Mouse (Mus musculus): ENCODE measurements around the gene Reep3. TPM values are rescaled to one million over a fixed set of nuclear protein-coding genes. Genes with fewer than 3 reads are reported as not detected.

The Reep3 gene
- polyA plus RNA-seq, 1 experiment from 2014 or later, result 38.2 TPM

DNA sequence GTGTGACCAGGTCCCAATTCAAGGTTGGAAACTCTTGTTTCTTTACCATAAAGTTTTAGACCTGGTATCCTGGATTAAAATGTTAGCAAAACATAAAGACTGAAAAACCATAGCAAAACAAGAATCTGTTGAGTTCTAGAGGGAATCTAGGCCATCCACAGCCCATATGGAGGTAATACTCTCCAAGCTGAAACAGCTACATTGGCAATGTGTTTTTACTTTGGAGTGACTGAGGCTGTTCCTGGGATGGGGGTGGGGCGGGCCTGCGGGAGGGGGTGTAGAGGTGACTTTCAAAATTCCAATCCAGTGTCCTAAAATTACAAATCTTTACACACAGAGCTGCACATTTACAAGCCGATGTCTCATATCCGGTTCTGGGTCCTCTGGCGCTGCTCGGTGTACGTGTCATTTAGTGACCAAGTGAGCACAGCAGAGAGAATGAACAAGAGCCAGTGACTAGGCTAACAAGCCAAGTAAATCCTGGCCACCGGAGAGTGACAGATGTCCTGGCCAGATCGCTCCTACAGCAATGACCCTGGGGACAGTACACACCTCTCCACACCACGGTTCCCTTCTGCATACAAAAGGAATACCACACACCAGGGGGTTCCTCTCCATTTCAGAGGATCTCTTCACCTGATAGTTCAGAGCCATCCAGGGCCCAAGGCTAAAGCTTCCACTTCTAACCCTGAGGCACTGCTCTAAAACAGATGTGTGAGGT, 13.1 kb downstream of the Reep3 start:
- H3K27me3 ChIP-seq (replicated peaks; ENCODE audit: control insufficient read depth, insufficient read depth, low read length), result no peaks in the 10 kb centered on the region
- H3K4me1 ChIP-seq (replicated peaks; ENCODE audit: control insufficient read depth, insufficient read depth, low read length), result peaks cover 8% of the 10 kb centered on the region
- DNase-seq (ENCODE audit: low spot score), result no peak
- ATAC-seq (replicated peaks; ENCODE audit: low FRiP score, low TSS enrichment, low read depth), result no peak
- H3K9me3 ChIP-seq (ENCODE audit: control insufficient read depth, low read length), result no peaks in the 10 kb centered on the region
- H3K27ac ChIP-seq (ENCODE audit: low read depth), result no peak overlapping the region
- 80% methylated on average over 10 of the region's 10 CpGs for WGBS
- H3K9ac ChIP-seq (ENCODE audit: low read length), result no peak overlapping the region
- H3K4me2 ChIP-seq (ENCODE audit: low read length), result no peak overlapping the region
- no peak overlapping the region for H3K4me3 ChIP-seq (ENCODE audit: low read depth, low read length)
- H3K36me3 ChIP-seq (ENCODE audit: control insufficient read depth, insufficient read depth, low read length), result no peaks in the 10 kb centered on the region

DNA sequence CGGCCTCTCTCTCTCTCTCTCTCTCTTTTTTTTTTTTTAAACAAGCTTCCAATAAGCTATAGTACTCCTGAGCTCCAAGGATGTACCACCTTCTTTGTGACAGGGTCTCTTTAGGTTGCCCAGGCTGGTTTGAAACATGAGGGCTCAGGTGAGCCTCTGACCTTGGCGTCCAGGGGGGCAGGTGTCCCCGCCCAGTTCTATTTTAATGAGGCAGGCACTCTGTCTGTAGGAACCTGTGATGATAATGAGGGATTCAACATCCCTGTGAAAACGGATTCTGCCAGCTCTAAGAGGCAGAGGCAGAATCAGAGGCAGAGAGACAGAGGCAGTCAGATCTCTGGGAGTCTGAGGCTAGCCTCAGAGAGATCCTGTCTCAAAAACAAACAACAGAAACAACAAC, 14.2 kb downstream of the Reep3 start:
- H3K4me3 ChIP-seq (ENCODE audit: low read depth, low read length), result no peak overlapping the region
- no peak overlapping the region for H3K4me2 ChIP-seq (ENCODE audit: low read length)
- no peak for ATAC-seq (replicated peaks; ENCODE audit: low FRiP score, low TSS enrichment, low read depth)
- no peaks in the 10 kb centered on the region for H3K36me3 ChIP-seq (ENCODE audit: control insufficient read depth, insufficient read depth, low read length)
- no peak overlapping the region for H3K9ac ChIP-seq (ENCODE audit: low read length)
- WGBS, result 84% methylated on average over 4 of the region's 4 CpGs
- no peak for DNase-seq (ENCODE audit: low spot score)
- no peaks in the 10 kb centered on the region for H3K27me3 ChIP-seq (replicated peaks; ENCODE audit: control insufficient read depth, insufficient read depth, low read length)
- no peak overlapping the region for H3K27ac ChIP-seq (ENCODE audit: low read depth)
- peaks cover 8% of the 10 kb centered on the region for H3K4me1 ChIP-seq (replicated peaks; ENCODE audit: control insufficient read depth, insufficient read depth, low read length)
- H3K9me3 ChIP-seq (ENCODE audit: control insufficient read depth, low read length), result no peaks in the 10 kb centered on the region

DNA sequence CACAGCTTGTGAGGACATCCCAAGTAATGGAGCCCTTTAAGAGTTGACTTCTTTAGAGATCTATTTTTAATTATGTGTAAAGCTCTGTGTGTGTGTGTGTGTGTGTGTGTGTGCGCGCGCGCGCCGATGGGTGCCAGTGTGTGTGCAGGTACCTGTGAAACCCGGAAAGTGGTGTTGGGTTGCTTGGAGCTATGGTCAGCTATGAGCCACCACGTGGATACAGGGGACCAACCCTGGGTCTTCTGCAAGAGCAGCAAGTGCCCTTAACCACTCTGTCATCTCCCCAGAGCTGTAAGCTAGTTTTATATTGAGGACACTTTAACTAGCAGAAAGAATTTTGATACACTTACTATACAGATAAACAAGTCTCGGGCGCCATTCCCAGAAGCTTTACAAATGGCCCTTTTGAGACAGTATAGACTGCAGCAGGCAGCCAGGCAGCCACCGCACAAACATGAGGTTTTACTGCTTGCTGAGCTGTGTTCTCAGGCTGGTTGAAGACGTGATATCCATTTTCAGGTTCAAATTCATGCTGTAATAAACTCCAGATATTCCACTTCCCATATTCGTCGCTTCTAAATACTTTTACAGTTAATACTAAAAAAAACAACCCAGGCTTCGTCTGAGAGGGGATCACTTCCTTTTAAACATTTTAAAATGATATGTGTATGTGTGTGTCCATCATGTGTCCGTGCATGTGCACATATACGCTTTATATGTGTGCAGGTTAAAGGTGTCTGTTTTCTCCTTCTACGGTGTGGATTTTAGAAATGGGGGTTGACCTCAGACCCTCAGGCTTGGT, 15.3 kb downstream of the Reep3 start:
- H3K4me1 ChIP-seq (replicated peaks; ENCODE audit: control insufficient read depth, insufficient read depth, low read length), result peaks cover 8% of the 10 kb centered on the region
- H3K36me3 ChIP-seq (ENCODE audit: control insufficient read depth, insufficient read depth, low read length), result no peaks in the 10 kb centered on the region
- no peak overlapping the region for H3K27ac ChIP-seq (ENCODE audit: low read depth)
- DNase-seq (ENCODE audit: low spot score) (no peak), ATAC-seq (replicated peaks; ENCODE audit: low FRiP score, low TSS enrichment, low read depth) (no peak)
- no peak overlapping the region for H3K4me2 ChIP-seq (ENCODE audit: low read length)
- H3K4me3 ChIP-seq (ENCODE audit: low read depth, low read length), result no peak overlapping the region
- H3K9ac ChIP-seq (ENCODE audit: low read length), result no peak overlapping the region
- no peaks in the 10 kb centered on the region for H3K9me3 ChIP-seq (ENCODE audit: control insufficient read depth, low read length)
- no peaks in the 10 kb centered on the region for H3K27me3 ChIP-seq (replicated peaks; ENCODE audit: control insufficient read depth, insufficient read depth, low read length)
- WGBS, result 76% methylated on average over 18 of the region's 18 CpGs

DNA sequence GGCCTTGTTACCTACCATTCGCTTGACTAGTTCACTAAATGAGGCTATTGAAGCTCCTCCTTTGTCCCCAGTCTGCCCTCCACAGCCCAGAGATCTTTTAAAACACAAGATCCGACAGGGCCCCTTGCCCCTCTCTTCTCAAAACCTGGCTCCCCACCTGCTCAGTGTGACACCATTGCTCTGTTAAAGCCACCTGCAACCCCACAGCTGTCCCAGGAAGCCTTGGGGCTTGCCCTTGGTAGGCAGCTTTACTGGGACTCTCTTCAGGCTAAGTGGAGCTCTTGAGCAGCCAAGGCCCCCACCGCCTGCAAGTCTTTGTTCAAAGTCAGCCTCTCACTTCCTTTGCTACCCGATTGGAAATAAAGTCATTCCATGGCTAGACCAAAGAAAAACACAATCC, 17.7 kb downstream of the Reep3 start:
- 71% methylated on average over 4 of the region's 4 CpGs for WGBS
- H3K4me2 ChIP-seq (ENCODE audit: low read length), result no peak overlapping the region
- no peak for DNase-seq (ENCODE audit: low spot score)
- H3K36me3 ChIP-seq (ENCODE audit: control insufficient read depth, insufficient read depth, low read length), result no peaks in the 10 kb centered on the region
- peaks cover 8% of the 10 kb centered on the region for H3K4me1 ChIP-seq (replicated peaks; ENCODE audit: control insufficient read depth, insufficient read depth, low read length)
- H3K27me3 ChIP-seq (replicated peaks; ENCODE audit: control insufficient read depth, insufficient read depth, low read length), result no peaks in the 10 kb centered on the region
- no peak overlapping the region for H3K9ac ChIP-seq (ENCODE audit: low read length)
- H3K27ac ChIP-seq (ENCODE audit: low read depth), result no peak overlapping the region
- ATAC-seq (replicated peaks; ENCODE audit: low FRiP score, low TSS enrichment, low read depth), result no peak
- no peak overlapping the region for H3K4me3 ChIP-seq (ENCODE audit: low read depth, low read length)
- H3K9me3 ChIP-seq (ENCODE audit: control insufficient read depth, low read length), result no peaks in the 10 kb centered on the region

DNA sequence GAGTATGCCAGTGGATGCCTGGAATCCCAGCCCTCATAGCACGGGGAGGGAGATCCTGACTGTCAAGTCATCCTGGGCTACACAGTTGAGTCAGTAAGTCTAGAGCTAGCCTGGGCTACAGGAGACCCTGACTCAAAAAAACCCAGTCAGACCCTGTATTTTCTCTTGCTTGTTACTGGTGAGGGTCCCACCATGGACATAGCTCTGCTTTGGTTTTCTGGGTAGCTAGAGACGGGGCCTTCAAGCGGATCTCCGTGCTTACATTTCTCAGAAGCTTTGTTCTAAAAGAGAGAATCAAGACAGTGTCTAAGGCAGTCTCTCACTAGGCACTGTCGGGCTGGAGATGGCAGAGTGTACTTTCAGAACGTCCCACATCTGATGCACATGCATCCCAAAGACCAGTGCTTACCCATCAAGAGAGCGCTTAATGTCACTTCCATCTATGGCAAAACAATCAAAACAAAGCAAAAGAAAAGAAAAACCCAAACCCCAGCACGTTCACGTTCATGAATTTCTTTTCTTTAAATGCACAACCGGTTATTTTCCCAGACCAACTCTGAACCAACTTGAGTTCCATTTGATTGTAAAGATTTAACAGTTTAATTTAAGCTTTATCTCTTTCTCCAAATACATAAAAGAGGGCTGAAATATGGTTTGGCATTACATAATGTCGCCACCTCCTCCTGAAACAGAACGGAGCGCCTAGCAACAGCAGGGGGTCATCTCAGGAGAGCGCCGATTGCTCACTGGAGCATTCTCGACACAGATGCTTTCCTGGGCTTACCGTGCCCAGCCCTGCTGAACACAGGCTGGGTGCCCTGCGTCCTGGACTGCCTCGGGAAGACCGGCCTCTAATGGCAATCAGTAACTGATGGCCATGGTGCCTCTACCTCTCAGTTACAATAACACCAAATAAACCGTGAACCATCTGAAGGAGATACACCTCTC, 20.5 kb downstream of the Reep3 start:
- H3K27me3 ChIP-seq (replicated peaks; ENCODE audit: control insufficient read depth, insufficient read depth, low read length), result no peaks in the 10 kb centered on the region
- H3K4me2 ChIP-seq (ENCODE audit: low read length), result no peak overlapping the region
- ATAC-seq (replicated peaks; ENCODE audit: low FRiP score, low TSS enrichment, low read depth) (no peak), DNase-seq (ENCODE audit: low spot score) (no peak)
- peaks cover 5% of the 10 kb centered on the region for H3K4me1 ChIP-seq (replicated peaks; ENCODE audit: control insufficient read depth, insufficient read depth, low read length)
- H3K9me3 ChIP-seq (ENCODE audit: control insufficient read depth, low read length), result no peaks in the 10 kb centered on the region
- no peak overlapping the region for H3K4me3 ChIP-seq (ENCODE audit: low read depth, low read length)
- 71% methylated on average over 21 of the region's 21 CpGs for WGBS
- no peak overlapping the region for H3K27ac ChIP-seq (ENCODE audit: low read depth)
- H3K9ac ChIP-seq (ENCODE audit: low read length), result no peak overlapping the region
- H3K36me3 ChIP-seq (ENCODE audit: control insufficient read depth, insufficient read depth, low read length), result no peaks in the 10 kb centered on the region

DNA sequence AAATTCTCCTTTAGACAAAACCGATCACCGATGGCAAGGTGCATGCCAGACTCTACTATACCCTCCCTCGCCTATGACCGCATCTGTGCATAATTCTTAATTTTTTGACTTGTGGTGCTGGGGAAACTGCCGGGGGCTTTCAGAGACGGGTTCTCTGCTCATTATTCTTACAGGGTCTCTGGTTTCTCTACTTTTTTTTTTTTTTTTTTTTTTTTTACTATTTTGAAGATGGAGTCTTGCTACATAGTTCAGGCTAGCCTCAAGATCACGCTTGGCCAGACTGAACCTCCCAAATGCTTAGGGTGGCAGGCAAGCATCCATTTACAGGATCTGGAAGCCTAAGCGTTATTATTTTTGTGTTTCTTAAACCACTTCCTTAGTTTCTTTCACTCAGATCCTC, 23.2 kb downstream of the Reep3 start:
- Histone ChIP-seq H3K4me1 (replicated peaks; ENCODE audit: control insufficient read depth, insufficient read depth, low read length) (no peaks in the 10 kb centered on the region; the same call in 1 of the 2 replicates), H3K36me3 (ENCODE audit: control insufficient read depth, insufficient read depth, low read length) (no peaks in the 10 kb centered on the region), H3K27ac (ENCODE audit: low read depth) (no peak overlapping the region), H3K4me2 (ENCODE audit: low read length) (no peak overlapping the region), H3K27me3 (replicated peaks; ENCODE audit: control insufficient read depth, insufficient read depth, low read length) (no peaks in the 10 kb centered on the region), H3K9me3 (ENCODE audit: control insufficient read depth, low read length) (no peaks in the 10 kb centered on the region), H3K4me3 (ENCODE audit: low read depth, low read length) (no peak overlapping the region), H3K9ac (ENCODE audit: low read length) (no peak overlapping the region)
- ATAC-seq (replicated peaks; ENCODE audit: low FRiP score, low TSS enrichment, low read depth) (no peak), DNase-seq (ENCODE audit: low spot score) (no peak)
- 93% methylated on average over 8 of the region's 8 CpGs for WGBS

DNA sequence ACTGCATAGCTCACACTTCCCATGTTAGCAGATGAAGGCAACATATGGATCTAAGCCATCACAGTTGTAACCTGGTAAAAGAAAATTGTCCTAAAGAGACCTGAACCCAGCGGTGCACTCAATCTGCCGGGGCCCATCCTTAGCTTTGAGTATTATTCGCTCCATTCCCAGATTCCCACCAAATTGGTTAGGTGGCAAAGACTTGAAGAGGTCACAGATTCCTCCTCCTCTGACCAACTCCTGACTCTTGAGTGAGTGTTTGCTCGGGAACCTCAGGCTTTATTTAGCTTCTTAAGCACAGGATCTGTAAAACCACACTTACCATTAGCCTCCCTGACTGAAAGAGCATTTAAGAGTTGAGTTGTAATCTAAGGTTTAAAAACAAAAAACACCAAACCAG, 24.1 kb downstream of the Reep3 start:
- H3K27ac ChIP-seq (ENCODE audit: low read depth), result no peak overlapping the region
- DNase-seq (ENCODE audit: low spot score) (no peak), ATAC-seq (replicated peaks; ENCODE audit: low FRiP score, low TSS enrichment, low read depth) (no peak)
- no peaks in the 10 kb centered on the region for H3K9me3 ChIP-seq (ENCODE audit: control insufficient read depth, low read length)
- no peaks in the 10 kb centered on the region for H3K27me3 ChIP-seq (replicated peaks; ENCODE audit: control insufficient read depth, insufficient read depth, low read length)
- no peaks in the 10 kb centered on the region for H3K4me1 ChIP-seq (replicated peaks; ENCODE audit: control insufficient read depth, insufficient read depth, low read length)
- H3K9ac ChIP-seq (ENCODE audit: low read length), result no peak overlapping the region
- H3K4me2 ChIP-seq (ENCODE audit: low read length), result no peak overlapping the region
- H3K4me3 ChIP-seq (ENCODE audit: low read depth, low read length), result no peak overlapping the region
- WGBS, result 93% methylated on average over 4 of the region's 4 CpGs
- H3K36me3 ChIP-seq (ENCODE audit: control insufficient read depth, insufficient read depth, low read length), result no peaks in the 10 kb centered on the region

DNA sequence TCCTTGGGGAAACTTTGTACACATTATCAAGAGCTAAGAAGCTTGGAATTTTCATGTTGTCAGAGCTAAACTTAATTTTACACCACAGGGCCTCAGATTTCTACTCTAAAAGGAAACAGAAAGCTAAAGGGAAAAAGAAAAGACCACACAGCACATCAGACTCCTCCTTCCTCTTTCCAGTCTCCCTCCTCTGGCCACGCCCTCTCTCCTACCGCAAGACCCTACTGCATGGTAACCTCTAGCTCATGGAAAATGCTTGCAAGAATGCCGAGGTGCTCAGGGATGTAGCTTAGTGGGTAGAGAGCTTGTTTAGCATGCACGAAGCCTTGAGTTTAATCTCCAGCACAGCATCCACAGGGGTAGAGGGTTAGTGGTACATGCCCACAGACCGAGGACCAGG, 24.9 kb downstream of the Reep3 start:
- DNase-seq (ENCODE audit: low spot score), result no peak
- Histone ChIP-seq H3K4me1 (replicated peaks; ENCODE audit: control insufficient read depth, insufficient read depth, low read length) (no peaks in the 10 kb centered on the region), H3K27me3 (replicated peaks; ENCODE audit: control insufficient read depth, insufficient read depth, low read length) (no peaks in the 10 kb centered on the region), H3K27ac (ENCODE audit: low read depth) (no peak overlapping the region), H3K36me3 (ENCODE audit: control insufficient read depth, insufficient read depth, low read length) (no peaks in the 10 kb centered on the region), H3K9ac (ENCODE audit: low read length) (no peak overlapping the region), H3K4me2 (ENCODE audit: low read length) (no peak overlapping the region), H3K4me3 (ENCODE audit: low read depth, low read length) (no peak overlapping the region), H3K9me3 (ENCODE audit: control insufficient read depth, low read length) (no peaks in the 10 kb centered on the region)
- no peak for ATAC-seq (replicated peaks; ENCODE audit: low FRiP score, low TSS enrichment, low read depth)
- WGBS, result 87% methylated on average over 5 of the region's 5 CpGs

Measured in intestine, embryonic 14.5 days (tissue).